Mouse (Mus musculus) neutrophil, adult 5-6 weeks (primary cell): ENCODE measurements around the gene Nudt15. TPM values are rescaled to one million over a fixed set of nuclear protein-coding genes. Genes with fewer than 3 reads are reported as not detected.

Experiments used
- ATAC-seq: fragments of 151-379, 151-347 bp; 2 replicates; pipeline ENCODE4 v1.8.0; 2017; ENCODE audit warnings: mild to moderate bottlenecking, moderate TSS enrichment; ENCODE audit not compliant: insufficient number of reproducible peaks, poor library complexity, low FRiP score, severe bottlenecking; ENCODE audit errors: extremely low read depth
- total RNA-seq: library from RNA; stranded (forward); fragments of 200-1000 nt; gene quantifications from 2 replicates; pipeline ENCODE4 v1.2.3, GENCODE M21; 2017

Gene Nudt15
- total RNA-seq, 1 experiment from 2014 or later: 8.3 TPM

- no peak for ATAC-seq
Observed at GRCm38 (mm10) chr14:73476361-73476934, 71.6 kb downstream of the Nudt15 start.

- no peak for ATAC-seq
Observed at GRCm38 (mm10) chr14:73475506-73475905, 72.5 kb downstream of the Nudt15 start.

DNA sequence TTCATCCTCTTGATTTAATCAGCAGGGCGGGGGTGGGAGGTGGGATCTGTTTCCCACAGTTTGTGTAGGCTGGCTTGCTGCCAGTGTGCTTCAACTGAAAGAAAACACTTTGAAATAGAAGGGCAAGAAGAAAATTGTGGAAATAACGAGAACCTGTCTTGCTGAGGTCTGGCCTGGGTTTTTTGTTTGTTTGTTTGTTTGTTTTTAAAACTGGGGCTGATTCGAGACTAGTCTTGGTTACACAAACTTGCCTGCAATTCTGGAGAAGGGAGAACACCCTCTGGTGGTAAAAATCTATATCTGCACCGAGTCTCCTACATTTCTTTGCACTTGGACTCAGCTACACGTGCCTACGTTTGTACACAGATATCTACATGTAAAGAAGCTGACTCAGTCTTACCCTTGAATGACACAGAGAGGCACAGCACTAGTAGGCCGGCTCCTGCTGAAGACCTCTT, 73.4 kb downstream of the Nudt15 start:
- ATAC-seq: peak; percentile 73; the same call in 1 of the 2 replicates

GRCm38 (mm10) chr14:73473670-73474460, 74.2 kb downstream of the Nudt15 start:
- no peak for ATAC-seq

DNA sequence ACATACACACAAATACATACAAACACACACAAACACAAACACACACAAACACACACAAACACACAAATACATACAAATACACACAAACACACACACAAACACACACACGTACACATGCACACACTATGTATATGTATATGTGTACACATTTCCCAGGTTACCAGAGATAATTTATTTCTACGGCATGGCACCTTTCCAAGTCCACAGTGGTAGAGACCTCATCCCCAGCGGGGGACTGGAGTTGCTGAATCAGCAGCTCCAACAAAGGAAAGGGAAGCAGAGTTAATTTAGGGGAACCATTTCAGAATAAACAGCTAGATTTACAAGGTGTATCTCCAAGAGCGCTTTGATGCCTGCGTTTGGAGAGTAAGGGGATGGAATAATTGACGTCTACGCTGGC, 75.8 kb downstream of the Nudt15 start:
- ATAC-seq: no peak

- no peak for ATAC-seq
Observed at GRCm38 (mm10) chr14:73470593-73470992, 77.4 kb downstream of the Nudt15 start.

DNA sequence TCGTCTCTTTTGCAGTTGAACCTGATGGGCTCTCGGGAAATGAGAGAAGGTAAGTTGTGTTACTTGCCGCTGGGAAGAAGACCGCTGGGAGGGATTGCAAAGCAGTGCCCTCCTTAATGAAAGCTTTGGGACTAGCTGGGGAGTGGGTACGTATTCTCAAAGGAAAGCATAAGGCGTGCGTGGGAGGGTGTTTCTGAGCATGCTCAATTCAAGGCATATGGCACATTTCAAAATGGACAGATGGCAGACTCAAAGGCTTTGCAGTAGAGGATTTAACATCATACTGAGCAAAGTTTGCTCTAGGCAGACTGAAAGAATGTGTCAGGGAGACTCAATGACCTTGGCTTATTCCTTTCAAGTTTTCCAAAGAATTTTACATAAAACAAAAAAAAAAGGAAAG, 78.5 kb downstream of the Nudt15 start:
- no peak for ATAC-seq

Other genes starting within 250 kb of the Nudt15 start
- gene Rb1, start 222.4 kb downstream of the Nudt15 start, total RNA-seq: 60.9 and 90.4 TPM in 2 replicates
- 993 and 1,047 TPM in 2 replicates for gene Itm2b, start 163.0 kb downstream of the Nudt15 start, total RNA-seq
- 64.4 and 64.7 TPM in 2 replicates for gene Med4, start 38.2 kb downstream of the Nudt15 start, total RNA-seq
- 53.2 and 62.5 TPM in 2 replicates for gene Sucla2, start 22.9 kb downstream of the Nudt15 start, total RNA-seq
- gene Gm21750, start 113.0 kb upstream of the Nudt15 start, total RNA-seq: not detected in 2 replicates